Mouse (Mus musculus) T-cell, adult 2 months (primary cell): ENCODE results near the gene Ripk3.

Experiments
- DNase-seq: peaks from one replicate; pipeline ENCODE4 v3.0.0; 2022; ENCODE audit warnings: low spot score

The Ripk3 gene

GRCm38 (mm10) chr14:55795380-55796163 lies 6.9 kb upstream of the Ripk3 start:
- no peak for DNase-seq

- no peak for DNase-seq
Measured at GRCm38 (mm10) chr14:55793946-55794345, 5.3 kb upstream of the Ripk3 start.

- DNase-seq, result no peak
Measured at GRCm38 (mm10) chr14:55793461-55793860, 4.8 kb upstream of the Ripk3 start.

- DNase-seq, result no peak
Measured at GRCm38 (mm10) chr14:55787731-55788130, 934 bp downstream of the Ripk3 start.

GRCm38 (mm10) chr14:55785195-55785594 lies 3.5 kb downstream of the Ripk3 start:
- no peak for DNase-seq

GRCm38 (mm10) chr14:55783958-55784235 lies 4.8 kb downstream of the Ripk3 start, which contains the start of gene Adcy4:
Adcy4 (minus strand) TSS chr14:55784095.
- no peak for DNase-seq

GRCm38 (mm10) chr14:55783171-55783957 lies 5.3 kb downstream of the Ripk3 start:
- no peak for DNase-seq

GRCm38 (mm10) chr14:55782361-55782960 lies 6.2 kb downstream of the Ripk3 start:
- DNase-seq, result no peak

GRCm38 (mm10) chr14:55781310-55781709 lies 7.4 kb downstream of the Ripk3 start:
- peak; percentile 57 for DNase-seq

- no peak for DNase-seq
Measured at GRCm38 (mm10) chr14:55780736-55781135, 7.9 kb downstream of the Ripk3 start.

- no peak for DNase-seq
Measured at GRCm38 (mm10) chr14:55779656-55780055, 9.0 kb downstream of the Ripk3 start.

- DNase-seq, result no peak
Measured at GRCm38 (mm10) chr14:55778686-55779085, 10.0 kb downstream of the Ripk3 start.

GRCm38 (mm10) chr14:55777806-55778205 lies 10.9 kb downstream of the Ripk3 start:
- no peak for DNase-seq

- no peak for DNase-seq
Measured at GRCm38 (mm10) chr14:55777176-55777575, 11.5 kb downstream of the Ripk3 start.

GRCm38 (mm10) chr14:55776711-55777110 lies 12.0 kb downstream of the Ripk3 start:
- DNase-seq, result no peak

- DNase-seq, result no peak
Measured at GRCm38 (mm10) chr14:55769087-55769703, 19.5 kb downstream of the Ripk3 start.

- no peak for DNase-seq
Measured at GRCm38 (mm10) chr14:55768555-55768954, 20.1 kb downstream of the Ripk3 start.

- no peak for DNase-seq
Measured at GRCm38 (mm10) chr14:55767519-55768414, 20.9 kb downstream of the Ripk3 start.

GRCm38 (mm10) chr14:55765696-55766095 lies 23.0 kb downstream of the Ripk3 start, which contains the start of gene Ltb4r1:
Ltb4r1 (plus strand) TSS chr14:55765962.
- DNase-seq, result no peak

- DNase-seq, result no peak
Measured at GRCm38 (mm10) chr14:55763166-55763565, 25.5 kb downstream of the Ripk3 start.
